Mouse (Mus musculus) cerebellum, adult 2 months (tissue): ENCODE data around the gene Cog2.

Experiments used
- CTCF ChIP-seq: fragments of 200-500 bp; IDR thresholded peaks from 2 replicates; pipeline ENCODE4 v1.5.1; 2011; ENCODE audit warnings: low read depth, mild to moderate bottlenecking, control low read depth, low read length, moderate library complexity, borderline replicate concordance; ENCODE audit not compliant: insufficient read depth
- POLR2A ChIP-seq: fragments of 200-500 bp; IDR thresholded peaks from 2 replicates; pipeline ENCODE4 v1.6.1; 2011; ENCODE audit warnings: low read length, control low read depth, borderline replicate concordance; ENCODE audit not compliant: insufficient read depth

GRCm38 (mm10) chr8:124479251-124479650 is 41.3 kb upstream of the Cog2 start:
- no peak for TF ChIP-seq CTCF
- no peak for TF ChIP-seq POLR2A
